Mouse (Mus musculus) heart, embryonic 12.5 days (tissue): ENCODE results near the gene Spem2. TPM values are rescaled to one million over a fixed set of nuclear protein-coding genes. Genes with fewer than 3 reads are reported as not detected.
A peak's percentile ranks its signal among the peaks of the same experiment; 100 is the strongest.

Experiments
- ATAC-seq: fragments of 200-750 bp; cut with Nextera tagmentation; 2 replicates; pipeline ENCODE4 v1.8.0; 2017; ENCODE audit warnings: moderate TSS enrichment, moderate library complexity; ENCODE audit not compliant: insufficient number of reproducible peaks, low FRiP score
- H3K27ac ChIP-seq: fragments of 300-500 bp; sonication (generic); 2 replicates; pipeline ENCODE4 v1.5.1; 2016; ENCODE audit warnings: mild to moderate bottlenecking, moderate library complexity; ENCODE audit not compliant: poor library complexity, severe bottlenecking
- H3K27me3 ChIP-seq: fragments of 300-500 bp; sonication (generic); replicated peaks from 2 replicates; pipeline ENCODE4 v1.6.1; 2016; ENCODE audit warnings: mild to moderate bottlenecking, moderate library complexity
- H3K36me3 ChIP-seq: fragments of 300-500 bp; sonication (generic); 2 replicates; pipeline ENCODE4 v1.6.1; 2016; ENCODE audit warnings: mild to moderate bottlenecking, moderate library complexity
- H3K4me1 ChIP-seq: fragments of 300-500 bp; sonication (generic); replicated peaks from 2 replicates; pipeline ENCODE4 v1.6.1; 2016; ENCODE audit warnings: mild to moderate bottlenecking
- H3K4me2 ChIP-seq: fragments of 300-500 bp; sonication (generic); 2 replicates; pipeline ENCODE4 v1.6.1; 2016; ENCODE audit warnings: mild to moderate bottlenecking, moderate library complexity
- H3K4me3 ChIP-seq: fragments of 300-500 bp; sonication (generic); 2 replicates; pipeline ENCODE4 v1.5.1; 2016; ENCODE audit warnings: mild to moderate bottlenecking
- H3K9ac ChIP-seq: fragments of 300-500 bp; sonication (generic); 2 replicates; pipeline ENCODE4 v1.6.1; 2016; ENCODE audit warnings: mild to moderate bottlenecking, moderate library complexity
- H3K9me3 ChIP-seq: fragments of 300-500 bp; sonication (generic); replicated peaks from 2 replicates; pipeline ENCODE4 v1.6.1; 2016; ENCODE audit warnings: mild to moderate bottlenecking, moderate library complexity
- WGBS: fragments of 180-500 bp; shearing (Covaris S2); methylation state at CpG from one replicate; pipeline ENCODE4 v1.1.7; 2016; 5-methylcytosine and 5-hydroxymethylcytosine counted together
- polyA plus RNA-seq: library from polyadenylated mRNA; unstranded; fragments of >200 nt; fragmentation: Nextera tagmentation; extraction: Ambion mirVana; gene quantifications from 2 replicates; pipeline ENCODE4 v1.2.1, GENCODE M21; 2016

Spem2 gene
- polyA plus RNA-seq, 1 experiment from 2014 or later = not detected

DNA sequence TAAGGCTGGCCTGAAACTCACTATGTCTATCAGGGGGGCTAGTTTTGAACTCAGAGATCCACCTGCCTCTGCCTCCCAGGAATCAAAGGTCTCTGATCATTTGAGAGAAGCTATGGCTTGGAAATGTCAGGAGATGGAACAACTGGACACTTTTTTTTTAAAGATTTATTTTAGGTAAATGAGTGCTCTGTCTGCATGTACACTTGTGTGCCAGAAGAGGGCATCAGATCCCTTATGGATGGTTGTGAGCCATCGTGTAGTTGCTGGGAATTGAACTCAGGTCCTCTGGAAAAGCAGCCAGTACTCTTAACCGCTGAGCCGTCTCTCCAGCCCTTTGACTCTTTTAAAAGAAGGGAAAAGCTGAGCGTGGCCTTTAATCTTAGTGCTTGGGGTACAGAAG, 11.9 kb downstream of the Spem2 start:
- H3K27ac ChIP-seq = no peak overlapping the region
- H3K9me3 ChIP-seq = 0 out of 2 replicates have a peak, but pooled peaks cover 3% of the 10 kb centered on the region
- peaks cover 31% of the 10 kb centered on the region for H3K4me1 ChIP-seq
- peaks cover 27% of the 10 kb centered on the region for H3K27me3 ChIP-seq
- ATAC-seq = no peak
- no peak overlapping the region for H3K4me3 ChIP-seq
- no peak overlapping the region for H3K9ac ChIP-seq
- H3K36me3 ChIP-seq = no peaks in the 10 kb centered on the region
- H3K4me2 ChIP-seq = no peak overlapping the region
- 77% methylated on average over 4 of the region's 4 CpGs for WGBS

DNA sequence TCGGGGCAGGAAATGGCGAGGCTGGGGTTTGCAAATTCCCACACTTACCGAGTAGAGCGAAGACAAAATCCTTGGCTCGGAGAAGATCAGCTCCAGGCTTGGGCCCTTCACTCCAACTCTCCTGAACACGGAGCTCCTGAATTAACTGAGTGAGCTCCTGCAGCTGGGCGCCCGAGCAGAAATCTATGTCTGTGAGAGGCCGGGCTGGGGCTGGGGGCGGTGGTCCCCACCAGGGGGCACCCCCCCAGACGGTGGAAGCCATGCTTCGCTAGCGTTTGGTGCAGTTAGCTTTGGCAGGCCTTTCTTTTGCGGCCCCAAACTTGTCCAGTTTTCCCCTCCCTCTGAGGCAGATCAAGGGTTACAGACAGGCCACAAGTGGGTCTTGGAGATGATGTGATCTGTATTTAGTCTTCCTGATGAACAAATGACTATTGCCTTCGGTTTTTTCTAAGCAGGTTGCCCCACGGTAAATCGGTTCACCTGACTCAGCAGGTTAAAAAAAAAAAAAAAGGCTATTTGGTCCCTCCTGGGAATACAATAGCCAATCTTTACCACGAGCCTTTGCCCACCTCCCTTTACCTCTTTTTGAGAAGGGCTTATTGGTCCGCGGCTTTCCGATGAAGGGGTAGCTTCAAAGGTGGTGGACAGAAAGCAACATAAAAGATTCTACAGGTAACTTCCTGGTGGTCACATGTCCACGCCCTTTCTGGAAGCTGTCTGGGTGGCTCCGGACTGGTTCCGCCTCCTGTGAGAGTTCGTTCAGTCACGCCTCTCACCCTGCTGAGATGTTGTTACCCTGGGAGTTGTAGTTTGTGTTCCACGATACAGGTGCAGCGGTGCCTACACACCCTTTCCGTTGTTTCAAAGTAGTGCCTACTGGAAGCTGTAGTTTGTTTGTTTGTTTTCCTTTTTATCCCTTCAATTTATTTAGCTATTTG, 13.0 kb downstream of the Spem2 start, which contains the start of gene Tmem102:
Tmem102 (minus strand) TSS at position 653 of the 938 bp plus-strand sequence.
- peak within 1 kb of the TSS; percentile 62 for H3K4me3 ChIP-seq
- H3K27ac ChIP-seq = no peak within 1 kb of the TSS
- peak within 1 kb of the TSS; percentile 53 for H3K9ac ChIP-seq
- 0 out of 2 replicates have a peak, but pooled peaks cover 3% of the 10 kb centered on the region for H3K9me3 ChIP-seq
- 7% methylated on average over 29 of the region's 29 CpGs for WGBS
- H3K4me2 ChIP-seq = peak within 1 kb of the TSS; percentile 89
- H3K27me3 ChIP-seq = peaks cover 38% of the 10 kb centered on the region
- peaks cover 43% of the 10 kb centered on the region for H3K4me1 ChIP-seq
- ATAC-seq = no peak
- H3K36me3 ChIP-seq = no peaks in the 10 kb centered on the region

DNA sequence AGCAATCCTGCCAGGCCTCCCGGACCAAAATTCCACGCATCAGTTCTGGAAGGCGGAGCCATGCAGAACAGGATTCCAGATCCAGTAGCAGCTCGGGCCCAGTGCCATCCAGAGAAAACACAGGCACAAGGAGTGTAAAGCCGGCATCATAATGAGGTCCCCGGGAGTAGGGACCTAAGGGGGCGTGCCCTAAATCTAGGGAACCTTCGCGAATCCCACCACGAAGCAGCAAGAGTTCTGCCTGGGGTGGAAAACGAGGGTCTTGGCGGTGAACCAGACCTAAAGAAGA, 13.7 kb downstream of the Spem2 start:
- Histone ChIP-seq H3K4me1 (peaks cover 49% of the 10 kb centered on the region), H3K36me3 (no peaks in the 10 kb centered on the region), H3K4me2 (peak overlapping the region; percentile 89), H3K9ac (peak overlapping the region; percentile 53), H3K27me3 (peaks cover 41% of the 10 kb centered on the region), H3K9me3 (0 out of 2 replicates have a peak, but pooled peaks cover 3% of the 10 kb centered on the region), H3K27ac (no peak overlapping the region), H3K4me3 (peak overlapping the region; percentile 62)
- ATAC-seq = no peak
- WGBS = 6% methylated on average over 12 of the region's 12 CpGs

DNA sequence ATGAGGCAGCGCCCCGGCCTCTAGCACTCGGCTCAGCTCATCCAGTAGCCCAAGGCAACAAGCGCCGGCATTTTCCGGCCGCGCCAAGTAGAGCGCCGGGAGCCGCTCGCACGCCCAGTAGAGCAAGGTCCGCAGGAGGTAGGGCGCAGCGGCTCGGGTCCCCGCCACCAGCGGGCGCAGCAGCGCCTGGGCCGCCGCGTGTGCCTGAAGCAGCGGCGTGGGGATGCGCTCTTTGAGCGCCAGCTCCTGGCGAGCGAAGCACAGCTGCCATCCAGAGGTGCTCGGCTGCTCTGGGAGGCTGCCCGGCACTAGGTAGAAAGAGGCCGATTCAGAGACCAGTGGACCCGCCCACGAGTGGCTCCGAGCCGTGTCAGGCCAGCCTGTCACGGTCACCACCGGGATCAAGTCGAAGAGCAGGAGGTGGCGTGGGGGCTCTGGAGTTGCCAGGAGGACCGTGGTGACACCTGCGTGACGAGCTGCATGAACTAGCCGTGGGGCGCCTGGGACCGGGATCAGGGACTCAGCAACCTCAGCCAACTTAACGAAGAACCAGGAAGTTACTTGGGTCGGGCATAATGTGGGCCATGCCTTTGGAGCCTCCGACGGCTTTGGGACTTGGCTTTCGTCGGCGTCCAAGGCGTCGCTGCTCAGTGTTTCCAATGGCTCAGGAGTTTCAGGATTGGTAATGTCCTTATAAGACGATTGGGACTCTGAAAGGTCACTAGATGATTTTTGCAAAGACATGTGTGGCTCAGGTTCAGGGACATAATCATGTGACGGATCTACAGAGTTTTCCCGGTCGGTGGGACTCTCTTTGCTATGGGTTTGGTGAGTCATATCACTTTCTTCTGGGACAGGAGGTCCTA, 14.2 kb downstream of the Spem2 start:
- under 1% methylated on average over 60 of the region's 60 CpGs for WGBS
- no peak overlapping the region for H3K27ac ChIP-seq
- 0 out of 2 replicates have a peak, but pooled peaks cover 3% of the 10 kb centered on the region for H3K9me3 ChIP-seq
- peaks cover 54% of the 10 kb centered on the region for H3K4me1 ChIP-seq
- H3K9ac ChIP-seq = peak overlapping the region; percentile 81
- peak; percentile 71 for ATAC-seq
- H3K36me3 ChIP-seq = no peaks in the 10 kb centered on the region
- peaks cover 47% of the 10 kb centered on the region for H3K27me3 ChIP-seq
- peak overlapping the region; percentile 89 for H3K4me2 ChIP-seq
- H3K4me3 ChIP-seq = peak overlapping the region; percentile 62

DNA sequence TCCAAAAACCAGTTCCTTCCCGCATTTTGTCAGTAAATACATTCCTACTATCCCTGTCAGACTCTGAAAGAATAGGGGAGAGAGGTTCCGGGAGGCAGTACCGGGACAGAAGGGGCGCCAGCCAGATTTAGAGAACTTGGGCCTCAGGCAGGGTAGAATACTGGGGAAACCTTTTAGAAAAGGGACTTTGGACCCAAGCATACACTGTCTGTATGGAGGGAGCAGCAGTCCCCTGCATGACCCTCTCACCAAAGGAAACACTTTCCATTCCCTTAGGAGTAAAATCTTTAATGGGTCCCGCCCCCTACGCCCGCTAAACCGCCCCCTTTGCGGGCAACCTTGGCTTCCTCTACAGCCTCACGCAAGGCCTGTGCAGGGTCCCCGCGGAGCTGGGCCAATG, 14.9 kb downstream of the Spem2 start:
- H3K4me3 ChIP-seq = peak overlapping the region; percentile 62
- H3K4me2 ChIP-seq = peak overlapping the region; percentile 89
- WGBS = 4% methylated on average over 12 of the region's 12 CpGs
- H3K27ac ChIP-seq = no peak overlapping the region
- H3K9ac ChIP-seq = peak overlapping the region; percentile 81
- peaks cover 51% of the 10 kb centered on the region for H3K27me3 ChIP-seq
- 0 out of 2 replicates have a peak, but pooled peaks cover 3% of the 10 kb centered on the region for H3K9me3 ChIP-seq
- H3K36me3 ChIP-seq = no peaks in the 10 kb centered on the region
- ATAC-seq = no peak
- peaks cover 54% of the 10 kb centered on the region for H3K4me1 ChIP-seq

DNA sequence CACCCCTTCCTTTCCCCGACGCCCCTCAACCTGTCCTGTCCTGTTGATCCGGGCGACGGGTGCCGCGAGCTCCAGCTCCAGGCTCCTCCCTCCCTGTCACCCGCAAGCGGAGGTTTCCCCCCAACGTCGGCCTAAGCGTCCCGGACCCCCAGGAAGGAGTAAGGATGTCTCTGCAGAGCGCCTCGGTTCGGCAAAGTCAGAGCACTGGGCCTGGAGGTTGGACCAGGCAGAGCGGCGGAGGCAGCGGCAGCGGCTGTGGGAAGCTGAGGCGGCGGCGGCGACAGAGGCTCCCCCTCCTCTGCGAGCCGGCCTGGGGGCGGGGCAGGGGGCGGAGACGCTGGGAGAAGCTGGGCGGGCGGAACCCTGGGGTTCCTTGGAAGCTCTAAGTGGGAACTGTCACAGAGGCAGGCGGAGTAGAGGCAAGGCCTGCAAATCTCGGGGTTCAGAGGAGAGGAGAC, 15.6 kb downstream of the Spem2 start:
- H3K4me3 ChIP-seq = peak overlapping the region; percentile 62
- peak; percentile 34 for ATAC-seq
- no peaks in the 10 kb centered on the region for H3K36me3 ChIP-seq
- H3K9me3 ChIP-seq = 0 out of 2 replicates have a peak, but pooled peaks cover 3% of the 10 kb centered on the region
- 1% methylated on average over 29 of the region's 33 CpGs for WGBS
- peaks cover 54% of the 10 kb centered on the region for H3K4me1 ChIP-seq
- peak overlapping the region; percentile 89 for H3K4me2 ChIP-seq
- H3K27me3 ChIP-seq = peaks cover 57% of the 10 kb centered on the region
- peak overlapping the region; percentile 17; the same call in 1 of the 2 replicates for H3K27ac ChIP-seq
- peak overlapping the region; percentile 81 for H3K9ac ChIP-seq

DNA sequence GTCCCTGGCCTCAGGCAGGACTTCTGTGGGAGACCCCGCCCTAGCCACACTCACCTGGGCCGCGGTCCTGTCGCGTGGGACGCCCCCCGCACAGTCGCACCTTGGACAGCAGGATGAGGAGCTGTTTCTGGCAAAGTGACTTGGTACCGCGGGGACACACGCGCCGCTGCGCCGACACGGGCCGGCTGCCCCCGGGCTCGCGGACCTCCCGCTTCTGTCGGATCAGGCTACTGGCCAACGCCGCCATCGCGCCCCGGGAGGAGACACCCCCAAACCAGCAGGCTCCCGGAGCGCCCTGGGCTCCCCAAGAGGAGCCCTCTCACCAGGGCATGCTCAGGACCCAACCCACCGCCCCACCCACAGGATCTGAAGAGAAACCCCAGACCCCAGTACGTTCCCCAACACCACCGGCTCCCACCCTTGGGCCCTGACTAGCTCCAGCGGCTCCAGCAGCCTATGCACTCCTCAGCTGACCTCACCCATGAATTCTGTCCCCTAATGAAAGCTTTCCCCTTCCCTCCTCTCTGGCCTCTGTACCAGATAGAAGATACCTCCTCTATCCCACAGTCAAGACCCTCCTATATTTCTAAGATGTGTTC, 16.8 kb downstream of the Spem2 start, which contains the start of gene Fgf11:
Fgf11 (minus strand) TSS at position 479 of the 599 bp plus-strand sequence.
- H3K4me2 ChIP-seq = peak within 1 kb of the TSS; percentile 89
- 0 out of 2 replicates have a peak, but pooled peaks cover under 1% of the 10 kb centered on the region for H3K9me3 ChIP-seq
- H3K9ac ChIP-seq = peak within 1 kb of the TSS; percentile 81
- 2% methylated on average over 25 of the region's 33 CpGs for whole genome bisulfite sequencing
- no peak for ATAC-seq
- peaks cover 64% of the 10 kb centered on the region for H3K27me3 ChIP-seq
- H3K27ac ChIP-seq = peak within 1 kb of the TSS; percentile 49; the same call in 1 of the 2 replicates
- H3K36me3 ChIP-seq = no peaks in the 10 kb centered on the region
- H3K4me1 ChIP-seq = peaks cover 54% of the 10 kb centered on the region
- H3K4me3 ChIP-seq = peak within 1 kb of the TSS; percentile 62

DNA sequence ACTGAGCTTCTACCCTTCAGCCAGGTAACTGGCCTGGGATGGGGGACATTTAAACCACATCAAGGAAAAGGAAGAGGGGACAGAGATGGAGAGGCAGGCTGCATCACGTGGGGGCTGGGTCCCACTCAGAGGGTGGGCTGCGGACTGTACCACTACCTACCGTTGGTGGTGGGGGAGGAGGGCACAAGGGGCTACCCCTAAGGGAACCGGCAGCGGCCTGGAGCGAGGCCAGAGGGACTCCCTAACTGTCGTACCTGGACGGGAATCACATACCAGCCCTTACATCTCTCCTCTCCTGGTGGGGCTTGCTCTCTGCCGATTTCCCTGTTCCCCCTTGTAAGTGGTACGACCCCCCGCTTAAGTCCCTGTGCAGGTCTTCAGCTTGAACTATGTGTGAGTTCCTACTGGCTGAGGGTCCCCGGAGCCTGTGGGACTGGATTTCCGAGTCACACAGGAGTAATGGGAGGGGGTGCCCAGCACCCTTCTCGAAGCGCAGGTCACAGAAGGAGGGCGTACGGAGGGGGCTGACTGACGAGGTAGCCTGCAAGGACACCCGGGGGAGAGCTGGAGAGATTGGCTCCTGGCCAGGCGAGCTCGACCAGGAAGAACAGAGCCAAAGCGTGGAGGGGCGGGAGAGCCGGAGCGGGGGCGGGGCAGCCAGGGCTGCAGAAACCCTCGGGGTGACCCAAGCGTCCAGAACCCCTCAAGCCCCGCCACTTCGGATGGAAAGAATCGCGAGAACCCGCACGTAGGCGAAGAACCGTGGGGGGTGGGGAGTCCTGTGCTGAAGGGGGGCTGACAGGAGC, 17.7 kb downstream of the Spem2 start:
- H3K9ac ChIP-seq = peak overlapping the region; percentile 81
- WGBS = under 1% methylated on average over 34 of the region's 36 CpGs
- H3K4me2 ChIP-seq = peak overlapping the region; percentile 89
- peak; percentile 20 for ATAC-seq
- peak overlapping the region; percentile 49; the same call in 1 of the 2 replicates for H3K27ac ChIP-seq
- H3K9me3 ChIP-seq = no peaks in the 10 kb centered on the region
- H3K27me3 ChIP-seq = peaks cover 58% of the 10 kb centered on the region
- H3K4me3 ChIP-seq = peak overlapping the region; percentile 62
- peaks cover 58% of the 10 kb centered on the region for H3K4me1 ChIP-seq
- H3K36me3 ChIP-seq = no peaks in the 10 kb centered on the region

DNA sequence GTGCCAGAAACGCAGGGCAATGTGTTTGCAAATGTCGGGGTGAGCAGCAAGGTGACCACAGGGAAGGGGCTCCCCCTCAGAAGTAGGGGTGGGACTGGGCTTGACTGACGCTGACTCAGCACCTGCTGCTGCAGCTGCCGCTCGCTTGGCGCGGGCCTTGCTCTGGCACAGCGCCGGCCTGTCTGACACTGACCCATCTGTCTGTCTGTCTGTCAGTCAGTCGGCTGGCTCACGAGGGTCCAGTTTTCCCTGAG, 18.2 kb downstream of the Spem2 start:
- no peak for ATAC-seq
- whole genome bisulfite sequencing = 0% methylated on average over 11 of the region's 11 CpGs
- H3K9ac ChIP-seq = peak overlapping the region; percentile 81
- peaks cover 53% of the 10 kb centered on the region for H3K27me3 ChIP-seq
- H3K9me3 ChIP-seq = no peaks in the 10 kb centered on the region
- H3K4me1 ChIP-seq = peaks cover 58% of the 10 kb centered on the region
- H3K4me3 ChIP-seq = peak overlapping the region; percentile 62
- peak overlapping the region; percentile 89 for H3K4me2 ChIP-seq
- no peaks in the 10 kb centered on the region for H3K36me3 ChIP-seq
- H3K27ac ChIP-seq = no peak overlapping the region
